Mouse (Mus musculus) cerebellum, adult (tissue): ENCODE data around the gene Pcx.

Experiments
- ATAC-seq: cut with Nextera tagmentation; 2 replicates; pipeline ENCODE4 v1.9.2; 2017; ENCODE audit warnings: mild to moderate bottlenecking, moderate library complexity, mixed read lengths; ENCODE audit not compliant: insufficient number of reproducible peaks, low FRiP score, low TSS enrichment

The Pcx gene

DNA sequence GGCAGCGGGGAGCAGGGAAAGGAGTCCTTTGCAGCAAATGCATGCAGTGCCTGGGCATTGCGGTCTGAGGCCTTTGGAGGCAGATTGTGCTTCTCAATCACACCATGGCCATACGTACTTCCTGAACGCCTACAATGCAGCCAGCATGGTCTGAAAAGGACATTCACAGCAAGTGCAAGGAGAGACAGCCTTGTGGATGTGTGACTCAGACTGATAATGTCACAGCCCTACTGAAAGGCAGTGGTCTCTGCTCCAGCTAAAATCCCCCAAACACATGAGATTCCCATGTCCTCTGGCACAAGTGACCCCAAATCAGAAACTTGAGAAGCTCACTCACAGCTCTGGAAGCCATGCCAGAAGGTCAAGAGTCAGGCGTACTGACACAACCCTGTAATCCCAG, 14.5 kb upstream of the Pcx start:
- no peak for ATAC-seq

DNA sequence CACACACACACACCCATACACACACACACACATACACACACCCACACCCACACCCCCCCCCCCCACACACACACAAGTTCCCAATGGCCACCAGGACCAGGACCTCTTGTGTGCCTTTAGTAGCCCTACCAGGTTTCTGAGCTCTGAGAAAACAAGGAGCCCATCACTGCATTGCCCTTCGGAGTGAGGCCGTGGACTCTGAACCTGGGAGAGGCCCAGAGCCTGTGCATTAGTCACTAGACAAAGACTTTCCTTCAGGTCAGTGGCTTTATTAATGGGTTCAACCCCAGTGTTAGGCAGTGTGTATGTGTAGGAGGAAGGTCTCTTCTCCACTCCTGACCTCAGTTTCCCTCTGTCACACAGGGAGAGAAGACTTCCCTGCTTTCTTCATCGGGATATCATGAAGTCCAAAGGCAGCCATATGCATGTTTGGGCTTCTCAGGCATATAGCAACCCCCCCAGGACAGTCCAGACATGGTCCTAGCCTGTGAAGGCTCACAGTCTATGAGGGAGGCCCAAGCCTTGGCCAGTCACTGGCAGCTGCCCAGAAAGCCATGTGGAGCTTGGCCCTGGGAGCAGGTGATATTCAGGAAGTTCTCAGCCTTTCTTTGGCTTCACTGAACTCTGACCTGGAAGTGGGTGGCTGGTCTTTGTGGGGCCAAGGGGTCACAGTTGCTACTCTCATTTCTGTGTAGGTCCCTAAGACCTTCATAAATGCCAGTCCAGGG, 13.6 kb upstream of the Pcx start:
- no peak for ATAC-seq

DNA sequence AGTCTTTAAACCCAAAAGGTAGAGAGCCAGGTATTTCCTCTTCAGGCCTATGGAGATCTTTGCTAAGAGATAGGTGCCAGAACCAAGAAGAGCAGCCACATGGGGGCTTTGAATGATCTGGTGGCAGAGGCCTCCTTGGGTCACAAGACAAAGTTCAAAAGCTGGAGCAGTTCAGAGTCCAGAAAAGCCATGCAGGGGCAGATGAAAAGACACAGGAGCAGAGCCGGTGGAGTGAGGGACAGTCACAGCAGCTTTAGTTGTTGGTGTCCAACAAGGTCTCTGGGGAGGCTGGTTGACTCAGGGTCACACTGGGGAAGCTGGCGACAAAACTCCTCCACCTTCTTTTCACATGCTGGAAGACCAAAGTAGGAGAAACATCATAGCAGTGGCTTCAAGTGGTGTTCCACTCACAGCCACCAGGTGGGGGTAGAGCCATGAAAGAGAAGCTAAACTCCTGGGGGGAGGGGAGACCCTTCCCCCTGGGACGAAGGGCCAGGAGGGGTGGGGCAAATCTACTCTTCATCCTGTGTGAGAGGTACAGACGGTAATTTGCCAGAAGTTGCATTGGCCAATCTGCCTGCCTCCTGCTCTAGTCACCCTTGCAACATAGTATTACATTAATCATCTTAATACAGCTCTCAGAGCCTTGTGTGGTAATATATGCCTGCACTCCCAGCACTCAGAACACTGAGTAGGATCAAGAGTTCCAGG, 12.9 kb upstream of the Pcx start:
- ATAC-seq, result no peak

DNA sequence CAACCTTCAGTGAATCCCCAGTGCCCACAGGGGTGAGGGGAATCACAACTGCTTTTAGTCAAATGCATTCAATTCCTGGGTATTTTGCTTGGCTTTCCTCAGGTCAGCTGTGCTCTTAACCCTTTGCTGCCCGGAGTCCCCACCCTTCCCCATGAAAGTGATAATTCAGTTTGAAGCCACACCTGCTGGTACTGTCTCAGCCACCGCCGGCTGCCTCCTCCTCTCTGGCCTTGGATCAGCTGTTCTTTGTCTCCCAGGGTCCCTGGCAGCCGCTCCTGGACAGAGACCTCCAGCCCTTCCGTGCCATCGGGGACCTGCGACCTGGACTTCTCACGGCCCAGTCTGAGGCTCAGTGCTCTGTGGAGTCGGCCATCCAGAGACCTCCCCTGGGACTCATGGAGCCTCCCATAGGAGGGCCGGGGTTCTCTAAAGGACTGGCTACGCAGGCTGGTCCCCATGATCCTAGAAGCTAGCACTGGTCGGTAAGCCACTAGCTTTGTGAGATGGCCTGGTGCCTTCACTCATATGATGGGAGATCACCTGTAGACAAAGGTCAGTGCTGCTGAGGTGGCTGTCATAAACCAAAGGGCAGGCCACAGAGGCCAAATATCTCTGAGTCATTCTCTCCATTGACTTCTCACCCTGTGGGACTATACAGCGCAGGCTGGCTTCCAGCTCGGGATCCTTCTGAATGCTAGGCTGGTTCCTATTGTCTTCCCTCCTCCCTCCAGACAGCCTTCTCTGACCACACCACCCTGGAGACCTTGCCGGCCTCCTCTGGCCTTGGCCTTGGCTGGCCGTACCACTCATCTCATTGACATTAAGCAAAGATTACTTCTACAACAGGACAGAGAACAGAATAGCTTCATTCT, 12.0 kb upstream of the Pcx start, which contains the start of gene 2010003K11Rik:
Gene 2010003K11Rik, minus strand, starts transcription at position 522 of the 872 bp plus-strand sequence.
- ATAC-seq, result no peak

DNA sequence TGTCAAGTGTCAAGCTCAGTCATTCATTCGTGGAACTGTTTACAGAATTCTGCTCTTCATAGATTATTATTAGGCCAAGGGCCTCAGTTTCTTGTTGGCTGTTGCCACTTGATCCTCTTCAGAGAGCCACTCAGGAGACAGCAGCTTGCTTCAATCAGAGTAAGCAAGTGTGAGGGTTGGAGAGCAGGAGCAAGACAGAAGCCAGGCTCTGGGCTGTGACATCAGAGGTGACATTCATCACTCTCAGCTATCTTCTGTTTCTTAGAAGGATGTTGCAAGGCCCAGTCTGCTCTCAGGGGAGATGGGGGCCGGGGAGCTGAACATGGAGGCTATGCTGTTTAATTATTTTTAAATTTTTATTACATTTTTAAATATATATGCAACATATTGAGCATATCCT, 7.6 kb upstream of the Pcx start:
- ATAC-seq, result no peak

DNA sequence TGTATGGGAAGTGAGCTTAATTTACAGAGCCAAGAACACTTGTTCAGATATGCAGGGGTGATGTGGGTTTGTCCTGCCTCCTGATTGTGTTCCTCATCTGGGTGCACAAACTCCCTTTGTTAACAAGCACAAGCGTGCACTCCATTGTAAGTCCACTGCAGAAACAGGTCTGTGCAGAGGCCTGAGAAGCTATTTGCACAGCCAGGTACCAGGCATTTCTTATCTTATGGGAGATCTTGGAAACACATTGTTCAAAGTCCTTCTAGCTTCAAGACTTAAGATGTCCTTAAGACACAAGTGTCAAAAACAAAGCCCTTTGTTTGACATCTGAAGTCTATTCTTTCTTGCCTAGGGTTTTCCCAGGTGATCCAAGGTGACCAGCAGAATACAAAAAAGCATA, 5.4 kb upstream of the Pcx start:
- no peak for ATAC-seq

DNA sequence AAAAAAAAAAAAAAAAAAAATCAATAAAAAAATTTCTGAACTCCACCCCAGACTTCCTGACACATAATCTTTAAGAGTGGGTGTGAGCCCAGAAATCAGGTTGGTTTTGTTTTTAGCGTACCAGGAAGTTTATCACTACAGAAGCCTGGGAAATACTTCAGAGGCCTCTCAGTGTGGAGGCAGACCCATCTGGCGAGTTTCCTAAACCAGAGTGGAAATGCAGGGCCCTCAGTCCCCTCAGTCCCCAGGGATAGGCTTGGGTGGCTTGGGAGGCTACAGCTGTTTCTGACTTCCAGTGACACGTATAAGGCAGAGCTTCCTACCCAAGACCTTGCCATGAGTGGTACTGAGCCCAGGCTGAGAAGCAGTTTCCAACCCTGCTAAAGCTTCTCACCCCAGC, 2.5 kb upstream of the Pcx start:
- no peak for ATAC-seq

DNA sequence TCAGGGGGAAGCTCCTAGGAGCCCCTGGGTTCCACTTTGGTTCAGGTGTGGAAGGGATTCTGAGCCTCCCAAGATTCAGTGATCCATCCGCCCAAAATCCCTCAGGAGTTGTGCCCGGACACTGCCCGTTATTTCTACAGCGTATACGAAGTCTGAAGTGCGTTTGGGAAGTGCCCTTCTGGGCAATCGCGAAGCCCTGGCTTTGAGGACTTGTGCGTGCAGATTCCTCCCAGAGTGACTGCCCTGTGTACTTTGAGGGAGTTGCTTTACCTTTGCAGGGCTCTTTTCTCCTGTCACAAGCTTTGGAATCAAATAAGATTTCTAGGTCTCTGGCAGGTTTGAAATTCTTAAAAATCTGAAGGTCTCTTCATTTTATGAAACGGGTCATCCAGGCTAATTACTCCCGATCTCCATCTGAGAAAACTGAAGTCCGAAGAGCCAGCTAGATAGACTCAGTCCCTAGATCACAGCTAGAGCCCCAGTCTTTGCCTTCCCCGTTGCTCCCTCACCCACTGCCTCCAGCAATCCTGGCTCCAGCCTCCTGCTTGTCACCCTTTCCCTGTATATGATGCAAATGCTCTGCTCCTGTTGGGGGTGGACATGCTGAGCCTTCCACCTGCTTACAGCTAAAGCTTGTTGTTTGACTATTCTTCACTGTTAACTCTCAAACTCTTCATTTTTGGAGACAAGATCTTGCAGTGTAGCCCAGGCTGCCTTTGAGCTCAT, 1.0 kb downstream of the Pcx start:
- ATAC-seq, result no peak

DNA sequence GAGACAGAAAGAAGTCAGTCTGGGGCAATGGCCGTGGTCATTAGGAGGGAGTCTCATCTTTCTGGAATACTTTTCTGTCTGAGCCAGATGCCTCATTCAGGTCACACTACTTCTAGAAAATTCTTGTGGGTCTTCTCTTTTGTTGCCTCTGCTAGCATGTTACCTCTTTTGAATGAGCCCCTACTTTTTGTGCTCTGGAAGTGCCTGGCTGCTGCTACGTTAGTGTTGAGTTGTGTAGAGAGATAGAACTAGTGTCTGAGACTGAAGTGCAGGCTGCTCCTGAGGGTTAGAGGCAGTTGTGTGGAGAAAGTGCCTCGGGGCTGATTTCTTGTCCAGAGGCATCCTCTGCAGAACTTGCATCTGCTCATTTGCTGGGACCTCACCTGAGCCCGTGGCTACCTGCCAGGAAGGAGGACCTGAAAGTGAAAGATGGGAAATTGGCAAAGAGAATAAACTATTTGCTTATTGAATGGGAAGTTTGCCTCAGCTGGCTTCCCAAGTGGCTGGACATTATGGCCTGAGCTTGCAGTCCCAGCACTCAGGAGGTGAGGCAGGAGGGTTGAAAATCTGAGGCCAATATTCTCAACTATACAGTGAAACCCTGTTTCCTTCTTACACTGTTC, 3.1 kb downstream of the Pcx start:
- ATAC-seq, result no peak

DNA sequence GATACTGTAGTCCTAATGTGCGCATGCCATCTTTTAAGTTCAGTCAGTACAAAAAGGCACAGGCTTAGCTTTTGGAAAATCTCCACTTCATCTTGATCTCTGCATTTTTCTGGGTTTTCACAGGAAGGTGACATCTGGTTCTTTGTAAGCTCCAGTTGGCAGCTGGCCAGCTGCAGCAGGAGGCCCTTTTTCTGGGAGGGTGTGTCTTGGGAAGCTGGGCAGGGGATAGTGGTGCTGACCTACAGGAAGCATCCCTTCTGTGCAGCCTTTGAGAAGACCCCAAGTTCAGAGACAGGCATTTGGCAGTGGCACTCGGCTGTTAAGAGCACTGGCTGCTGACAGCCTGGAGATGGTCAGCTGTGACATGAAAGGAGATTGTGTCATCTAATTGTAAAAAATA, 5.5 kb downstream of the Pcx start:
- ATAC-seq, result no peak

DNA sequence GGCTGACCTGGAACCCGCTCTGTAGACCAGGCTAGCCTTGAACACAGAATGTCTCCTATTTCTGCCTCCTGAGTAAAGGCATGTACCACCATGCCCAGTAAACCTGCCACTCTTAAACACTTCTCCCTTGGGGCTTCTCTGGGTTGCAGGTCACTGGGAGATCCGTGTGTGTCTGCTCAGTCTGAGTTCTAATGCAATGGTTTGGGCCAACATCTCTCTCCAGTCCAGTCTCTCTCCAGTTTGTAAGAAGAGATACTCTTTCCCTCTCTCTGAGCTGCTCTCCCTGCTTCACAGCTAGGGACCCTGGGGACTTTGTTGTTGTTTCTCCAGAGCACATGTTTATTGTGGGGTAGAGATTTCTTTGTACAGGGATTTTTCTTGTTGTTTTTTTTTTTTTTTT, 6.0 kb downstream of the Pcx start:
- ATAC-seq, result no peak

DNA sequence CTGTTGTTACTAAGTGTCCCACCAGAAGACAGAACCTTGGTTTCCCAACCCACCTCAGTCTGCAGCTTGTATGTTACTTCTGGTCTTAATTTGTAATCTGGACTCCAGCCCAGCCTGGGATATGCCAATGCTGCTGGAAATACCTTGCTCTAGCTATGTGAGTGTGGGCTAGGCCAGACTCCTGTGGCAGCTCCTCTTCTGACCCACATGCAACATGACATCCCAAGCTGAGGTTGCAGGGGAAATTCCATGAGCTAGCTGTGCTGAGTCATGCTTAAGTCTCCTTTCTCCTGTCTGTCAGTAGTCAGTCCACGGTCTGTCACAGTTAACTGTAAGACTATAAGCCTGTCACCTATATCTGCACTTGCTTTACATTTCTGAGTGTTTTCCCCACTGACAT, 7.2 kb downstream of the Pcx start:
- no peak for ATAC-seq

DNA sequence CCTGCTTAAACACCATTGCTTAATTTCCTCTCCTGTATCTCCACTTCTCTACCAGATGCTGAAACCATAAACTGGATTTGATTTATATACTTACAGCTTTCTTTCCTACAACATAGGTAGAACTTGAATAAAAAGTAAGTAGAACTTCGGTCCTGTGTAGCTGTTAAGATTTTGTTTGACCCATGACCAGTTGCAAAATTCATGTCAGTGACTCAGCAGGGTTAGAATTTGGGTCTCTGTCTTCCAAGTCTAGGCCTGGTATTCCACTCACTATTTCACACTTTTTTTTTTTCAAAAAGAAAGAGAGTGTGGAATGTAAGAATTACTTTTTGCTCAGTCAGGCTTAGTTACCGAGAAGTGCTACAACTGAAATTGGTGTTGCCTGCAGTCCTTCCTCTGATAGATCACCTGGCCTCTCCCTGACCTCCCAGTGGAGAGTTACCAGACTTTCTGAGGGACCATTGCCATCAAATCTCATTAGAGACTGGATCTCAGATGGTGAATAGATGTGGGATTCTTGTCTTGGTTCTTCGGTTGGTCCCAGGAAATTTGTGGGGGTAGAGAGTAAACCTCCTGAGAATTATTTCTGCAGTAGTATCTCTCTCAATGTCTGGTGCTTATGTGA, 11.3 kb downstream of the Pcx start:
- ATAC-seq, result no peak

DNA sequence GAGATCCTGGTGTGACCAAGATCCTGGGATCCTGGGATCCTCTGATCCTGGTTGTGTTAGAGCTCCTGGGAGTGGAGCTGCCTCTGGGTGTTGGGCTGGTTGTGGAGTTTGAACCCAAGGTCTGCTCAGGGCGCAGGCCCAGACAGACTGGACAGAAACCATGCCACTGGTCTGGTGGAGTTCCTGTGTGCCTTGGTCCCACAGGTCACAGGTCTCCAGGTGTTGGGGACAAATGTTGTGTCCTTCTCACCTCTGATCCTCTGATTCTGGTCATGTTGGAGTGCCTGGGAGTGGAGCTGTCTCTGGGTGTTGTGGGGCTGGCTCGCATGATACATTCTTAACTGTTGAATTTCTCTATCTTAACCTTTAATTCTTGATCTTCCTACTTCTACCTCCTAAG, 24.4 kb downstream of the Pcx start:
- ATAC-seq, result no peak

DNA sequence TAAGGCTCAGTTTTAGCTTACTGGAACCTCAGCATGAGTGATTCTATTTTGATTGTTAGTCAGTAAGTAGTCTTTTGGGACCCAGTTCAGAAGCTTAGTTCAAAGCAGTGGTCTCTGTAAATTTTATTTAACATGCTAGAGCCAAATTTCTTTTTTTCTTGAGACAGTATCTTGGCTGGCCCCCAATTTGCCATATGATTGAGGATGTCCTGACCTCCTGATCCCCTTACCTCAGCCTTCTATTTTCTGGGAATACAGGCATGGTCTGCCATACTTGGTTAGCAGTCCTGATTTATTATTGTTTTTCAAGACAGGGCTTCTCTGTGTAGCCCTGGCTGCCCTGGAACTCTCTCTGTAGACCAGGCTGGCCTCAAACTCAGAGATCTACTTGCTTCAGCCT, 25.6 kb downstream of the Pcx start:
- no peak for ATAC-seq

DNA sequence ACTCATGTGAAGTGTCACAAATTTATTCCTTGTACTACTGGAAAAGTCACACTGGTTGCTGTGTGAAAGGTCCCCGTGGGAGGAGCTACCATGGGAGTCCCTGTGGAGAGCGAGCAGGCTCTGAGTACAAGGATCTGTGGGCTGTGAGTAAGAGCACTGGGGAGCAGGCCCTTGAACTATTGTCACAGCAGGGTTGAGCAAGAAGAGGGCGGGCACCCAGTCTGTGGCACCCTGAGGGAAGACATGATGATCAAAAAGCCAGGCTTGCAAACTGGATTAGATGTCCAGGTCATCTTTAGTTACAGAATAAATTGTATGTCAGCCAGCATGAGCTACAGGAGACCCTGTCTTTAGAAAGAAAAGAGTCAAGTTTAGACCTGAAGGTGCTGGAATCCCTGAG, 26.3 kb downstream of the Pcx start:
- ATAC-seq, result no peak

DNA sequence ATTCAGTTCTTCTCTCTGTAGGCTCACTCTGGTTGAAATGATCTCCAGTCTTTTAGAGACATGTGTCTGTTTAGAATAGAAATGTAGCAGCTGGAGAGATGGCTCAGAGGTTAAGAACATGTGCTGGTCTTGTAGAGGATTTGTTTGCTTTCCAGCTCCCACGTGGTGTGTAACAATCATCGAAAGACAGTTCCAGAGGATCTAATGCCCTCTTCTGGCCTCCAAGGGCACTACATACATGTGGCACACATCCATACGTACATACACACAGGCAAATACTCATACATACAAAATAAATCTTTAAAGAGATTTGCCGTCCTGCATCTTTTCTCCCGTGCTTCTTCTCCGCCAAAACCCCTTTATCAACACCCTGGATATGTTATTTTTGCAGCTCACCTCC, 30.0 kb downstream of the Pcx start:
- ATAC-seq, result no peak

DNA sequence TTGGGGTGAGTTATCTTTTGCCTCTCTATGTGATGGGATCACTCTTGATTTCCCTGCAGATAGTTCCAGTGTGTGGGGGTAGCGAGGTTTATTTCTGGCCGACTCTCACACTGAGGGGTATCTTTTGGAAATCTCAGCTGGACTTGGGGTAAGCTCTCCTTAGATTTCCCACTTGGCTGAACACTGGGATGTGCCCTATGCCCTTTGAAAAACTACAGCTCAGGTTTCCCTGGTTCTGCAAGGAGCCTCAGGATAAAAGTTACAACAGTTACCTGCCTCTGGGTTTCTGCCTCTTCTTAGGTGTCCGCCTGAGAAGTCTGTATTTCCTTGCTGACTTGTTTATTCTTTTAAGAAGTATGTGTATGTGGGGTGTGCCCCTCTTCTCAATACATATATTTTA, 30.7 kb downstream of the Pcx start:
- no peak for ATAC-seq

DNA sequence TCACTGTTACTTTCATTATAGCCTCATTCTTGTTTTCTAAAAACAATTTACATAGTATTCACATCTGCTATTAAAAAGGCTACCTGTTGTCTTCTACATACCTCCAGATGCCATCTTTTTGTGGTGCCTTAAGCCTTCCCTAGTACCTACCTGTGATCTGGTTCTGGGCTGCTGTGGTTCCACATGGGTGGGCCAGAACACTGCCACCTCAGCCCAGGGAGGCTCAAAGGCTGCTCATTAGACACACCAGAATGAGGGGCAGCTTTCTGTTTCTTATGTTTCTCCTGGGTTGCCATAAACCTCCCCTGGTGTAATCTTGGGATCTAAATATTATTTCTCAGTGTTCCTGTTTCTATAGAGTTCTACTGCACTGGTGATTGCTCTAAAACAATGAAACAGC, 31.8 kb downstream of the Pcx start:
- ATAC-seq, result no peak

DNA sequence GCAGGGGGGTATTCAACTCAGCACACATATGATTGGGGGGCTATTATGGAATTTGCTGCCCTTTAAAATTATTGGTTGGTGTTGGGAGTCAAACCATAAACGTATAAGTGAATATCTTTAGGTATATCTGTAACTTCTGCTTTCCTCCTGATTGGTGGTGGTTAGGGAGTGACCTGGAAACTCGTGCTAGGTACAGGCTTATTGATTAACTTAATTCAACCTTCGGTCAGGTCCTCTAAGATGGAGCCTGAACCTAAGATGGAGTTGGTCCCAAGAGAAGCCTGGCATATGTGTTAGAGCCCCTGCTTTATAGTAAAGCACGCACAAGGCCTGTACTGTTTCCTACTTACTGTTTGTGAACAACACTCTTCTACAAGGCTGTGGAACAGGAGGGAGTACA, 34.8 kb downstream of the Pcx start:
- no peak for ATAC-seq
